Mouse (Mus musculus) splenic B cell, adult 2 months (primary cell): ENCODE data around the gene Fdx1l.

Experiments used
- DNase-seq: peaks from one replicate; pipeline ENCODE4 v3.0.0-alpha.2; 2011; ENCODE audit warnings: low read depth, low spot score
- H3K27me3 ChIP-seq: 2 replicates; pipeline ENCODE4 v1.6.1; 2012; ENCODE audit warnings: mild to moderate bottlenecking, low read length, moderate library complexity, mixed read lengths; ENCODE audit not compliant: control insufficient read depth, poor library complexity, insufficient read depth, severe bottlenecking
- H3K36me3 ChIP-seq: 2 replicates; pipeline ENCODE4 v1.6.1; 2012; ENCODE audit warnings: mild to moderate bottlenecking, low read length, moderate library complexity, mixed read lengths; ENCODE audit not compliant: control insufficient read depth, poor library complexity, insufficient read depth, severe bottlenecking

The Fdx1l gene

GRCm38 (mm10) chr9:21028560-21029110 lies 44.8 kb downstream of the Fdx1l start:
- Histone ChIP-seq H3K36me3 (peaks cover 12% of the 10 kb centered on the region), H3K27me3 (no peaks in the 10 kb centered on the region)
- DNase-seq: no peak

GRCm38 (mm10) chr9:21027774-21028290 lies 45.6 kb downstream of the Fdx1l start:
- DNase-seq: no peak
- no peaks in the 10 kb centered on the region for H3K27me3 ChIP-seq
- H3K36me3 ChIP-seq: peaks cover 12% of the 10 kb centered on the region

GRCm38 (mm10) chr9:21026849-21027248 lies 46.6 kb downstream of the Fdx1l start:
- DNase-seq: no peak
- Histone ChIP-seq H3K36me3 (peaks cover 13% of the 10 kb centered on the region), H3K27me3 (no peaks in the 10 kb centered on the region)

GRCm38 (mm10) chr9:21025258-21025810 lies 48.1 kb downstream of the Fdx1l start:
- no peak for DNase-seq
- Histone ChIP-seq H3K27me3 (no peaks in the 10 kb centered on the region), H3K36me3 (peaks cover 16% of the 10 kb centered on the region)

GRCm38 (mm10) chr9:21022726-21023125 lies 50.7 kb downstream of the Fdx1l start:
- no peak for DNase-seq
- peaks cover 16% of the 10 kb centered on the region for H3K36me3 ChIP-seq
- no peaks in the 10 kb centered on the region for H3K27me3 ChIP-seq

- DNase-seq: no peak
- Histone ChIP-seq H3K27me3 (no peaks in the 10 kb centered on the region), H3K36me3 (peaks cover 15% of the 10 kb centered on the region)
Observed at GRCm38 (mm10) chr9:21022288-21022687, 51.1 kb downstream of the Fdx1l start.

GRCm38 (mm10) chr9:21021363-21021762 lies 52.1 kb downstream of the Fdx1l start:
- peaks cover 13% of the 10 kb centered on the region for H3K36me3 ChIP-seq
- no peak for DNase-seq
- H3K27me3 ChIP-seq: no peaks in the 10 kb centered on the region

GRCm38 (mm10) chr9:21018600-21018999 lies 54.8 kb downstream of the Fdx1l start:
- no peak for DNase-seq
- Histone ChIP-seq H3K27me3 (no peaks in the 10 kb centered on the region), H3K36me3 (peaks cover 6% of the 10 kb centered on the region; the same call in 1 of the 2 replicates)
